Mouse (Mus musculus) limb, embryonic 14.5 days (tissue): Measurements from ENCODE around the gene Hoxa5. TPM values are rescaled to one million over a fixed set of nuclear protein-coding genes. Genes with fewer than 3 reads are reported as not detected.
A peak's percentile ranks its signal among the peaks of the same experiment; 100 is the strongest.

ENCODE experiments used
- ATAC-seq: fragments of 200-750 bp; cut with Nextera tagmentation; 2 replicates; pipeline ENCODE4 v1.8.0; 2017; ENCODE audit warnings: low read depth, moderate number of reproducible peaks, moderate TSS enrichment; ENCODE audit not compliant: low FRiP score
- DNase-seq: peaks from one replicate; pipeline ENCODE4 v3.0.0-alpha.2; 2015; ENCODE audit warnings: low spot score
- H3K27ac ChIP-seq: fragments of 300-500 bp; sonication (generic); replicated peaks from 2 replicates; pipeline ENCODE4 v1.5.1; 2014; ENCODE audit warnings: low read depth, mild to moderate bottlenecking, low read length, moderate library complexity, mixed read lengths
- H3K27me3 ChIP-seq: fragments of 300-500 bp; sonication (generic); 2 replicates; pipeline ENCODE4 v1.6.1; 2014; ENCODE audit warnings: low read length, mixed read lengths; ENCODE audit not compliant: control insufficient read depth, insufficient read depth
- H3K36me3 ChIP-seq: fragments of 300-500 bp; sonication (generic); 2 replicates; pipeline ENCODE4 v1.6.1; 2014; ENCODE audit warnings: mild to moderate bottlenecking, low read length, moderate library complexity, mixed read lengths; ENCODE audit not compliant: control insufficient read depth, insufficient read depth
- H3K4me1 ChIP-seq: fragments of 300-500 bp; sonication (generic); 2 replicates; pipeline ENCODE4 v1.6.1; 2014; ENCODE audit warnings: antibody characterized with exemption, low read length, mixed read lengths; ENCODE audit not compliant: control insufficient read depth, insufficient read depth
- H3K4me2 ChIP-seq: fragments of 300-500 bp; sonication (generic); replicated peaks from 2 replicates; pipeline ENCODE4 v1.6.1; 2014; ENCODE audit warnings: low read depth, mild to moderate bottlenecking, low read length, moderate library complexity; ENCODE audit not compliant: severe bottlenecking
- H3K4me3 ChIP-seq: fragments of 300-500 bp; sonication (generic); replicated peaks from 2 replicates; pipeline ENCODE4 v1.5.1; 2014; ENCODE audit warnings: low read length
- H3K9ac ChIP-seq: fragments of 300-500 bp; sonication (generic); 2 replicates; pipeline ENCODE4 v1.6.1; 2014; ENCODE audit warnings: mild to moderate bottlenecking, low read depth, low read length, moderate library complexity; ENCODE audit not compliant: severe bottlenecking
- H3K9me3 ChIP-seq: fragments of 300-500 bp; sonication (generic); 2 replicates; pipeline ENCODE4 v1.6.1; 2016; ENCODE audit warnings: low read length; ENCODE audit not compliant: control insufficient read depth
- POLR2A ChIP-seq: fragments of 200-500 bp; IDR thresholded peaks from 2 replicates; pipeline ENCODE4 v1.8.0; 2012; ENCODE audit warnings: inconsistent platforms, mild to moderate bottlenecking, moderate library complexity, borderline replicate concordance; ENCODE audit not compliant: insufficient read depth, insufficient read length; ENCODE audit errors: extremely low read depth
- WGBS: fragments of 180-500 bp; shearing (Covaris S2); extraction: QIAGEN DNeasy Blood & Tissue Kit; methylation state at CpG from one replicate; pipeline ENCODE4 v1.1.7; 2014; 5-methylcytosine and 5-hydroxymethylcytosine counted together
- polyA plus RNA-seq, 2 experiments: library from polyadenylated mRNA; depleted of rRNA in 1 of 2; stranded (reverse) in 1 of 2; unstranded in 1 of 2; fragments of >200 nt; fragmentation: Nextera tagmentation in 1 of 2; extraction: Ambion mirVana in 1 of 2; gene quantifications; 2 replicates each; pipeline versions ENCODE4 v1.2.1 to v1.2.3; 2012 to 2014

The Hoxa5 gene
- polyA plus RNA-seq, 2 experiments = 3.4 to 11.0 TPM

GRCm38 (mm10) chr6:52238976-52239375 is 34.6 kb upstream of the Hoxa5 start:
- WGBS = 4% methylated on average over 7 of the region's 7 CpGs
- DNase-seq = no peak
- Histone ChIP-seq H3K27me3 (no peaks in the 10 kb centered on the region), H3K4me3 (peak overlapping the region; percentile 90), H3K4me1 (peaks cover 39% of the 10 kb centered on the region), H3K9me3 (no peaks in the 10 kb centered on the region), H3K36me3 (peaks cover 9% of the 10 kb centered on the region), H3K4me2 (peak overlapping the region; percentile 96), H3K27ac (peak overlapping the region; percentile 99), H3K9ac (peak overlapping the region; percentile 100)
- no peak for TF ChIP-seq POLR2A
- ATAC-seq = no peak

- 7% methylated on average over 7 of the region's 7 CpGs for WGBS
- ATAC-seq = no peak
- Histone ChIP-seq H3K4me1 (peaks cover 31% of the 10 kb centered on the region), H3K27me3 (no peaks in the 10 kb centered on the region), H3K9ac (peak overlapping the region; percentile 100), H3K4me2 (peak overlapping the region; percentile 96), H3K4me3 (peak overlapping the region; percentile 90), H3K9me3 (no peaks in the 10 kb centered on the region), H3K27ac (peak overlapping the region; percentile 99), H3K36me3 (peaks cover 17% of the 10 kb centered on the region)
- DNase-seq = no peak
- no peak for TF ChIP-seq POLR2A
Observed at GRCm38 (mm10) chr6:52238155-52238545, 33.8 kb upstream of the Hoxa5 start.

DNA sequence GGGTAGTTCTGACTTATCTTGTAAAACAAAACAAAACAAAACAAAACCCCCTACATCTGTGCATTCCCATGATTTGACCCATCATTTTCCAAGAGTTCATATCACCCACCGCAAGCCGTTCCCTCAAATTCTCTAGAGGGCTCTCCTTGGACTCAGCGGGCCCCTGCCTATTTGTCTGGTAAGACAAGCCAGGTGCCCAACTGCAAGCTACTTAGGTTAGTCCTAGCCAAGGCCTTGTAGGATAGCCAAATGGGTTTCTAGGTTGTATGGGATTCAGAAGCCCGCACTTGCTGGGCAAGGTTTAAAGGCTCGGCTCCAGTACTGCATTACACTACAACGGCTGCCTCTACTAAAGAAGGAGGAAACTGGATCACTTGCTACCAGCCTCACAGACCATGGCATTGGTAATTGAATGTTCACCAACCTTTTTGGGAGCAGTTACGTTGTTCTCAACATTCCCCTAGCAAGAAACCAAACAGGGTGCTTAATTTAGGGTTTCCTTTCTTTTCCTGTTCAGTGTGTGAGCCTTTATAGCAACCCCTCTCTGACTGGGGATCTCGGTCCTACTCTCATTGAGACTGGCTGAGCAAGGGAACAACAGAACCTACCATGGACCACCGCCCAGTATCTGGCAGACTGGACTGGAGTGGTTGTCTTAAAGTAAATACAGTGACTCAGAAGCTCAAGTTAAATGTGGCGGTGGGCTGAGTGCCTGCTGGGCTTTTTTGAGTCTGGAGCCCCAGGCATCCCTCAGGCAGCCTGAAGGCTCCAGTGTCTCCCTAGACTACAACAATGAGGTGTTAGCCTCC is 33.2 kb upstream of the Hoxa5 start:
- Histone ChIP-seq H3K27me3 (no peaks in the 10 kb centered on the region), H3K27ac (peak overlapping the region; percentile 99), H3K4me3 (peak overlapping the region; percentile 90), H3K36me3 (peaks cover 20% of the 10 kb centered on the region), H3K9me3 (no peaks in the 10 kb centered on the region), H3K4me2 (peak overlapping the region; percentile 96), H3K9ac (peak overlapping the region; percentile 100), H3K4me1 (peaks cover 25% of the 10 kb centered on the region)
- no peak for DNase-seq
- no peak for ATAC-seq
- no peak for TF ChIP-seq POLR2A
- WGBS = 8% methylated on average over 10 of the region's 10 CpGs

GRCm38 (mm10) chr6:52236806-52237205 is 32.4 kb upstream of the Hoxa5 start:
- Histone ChIP-seq H3K27ac (peak overlapping the region; percentile 99), H3K36me3 (peaks cover 28% of the 10 kb centered on the region), H3K4me3 (peak overlapping the region; percentile 90), H3K9me3 (no peaks in the 10 kb centered on the region), H3K4me1 (peaks cover 23% of the 10 kb centered on the region), H3K27me3 (no peaks in the 10 kb centered on the region), H3K4me2 (peak overlapping the region; percentile 96), H3K9ac (peak overlapping the region; percentile 100)
- no peak for TF ChIP-seq POLR2A
- ATAC-seq = no peak
- no peak for DNase-seq
- 16% methylated on average over 3 of the region's 3 CpGs for WGBS

DNA sequence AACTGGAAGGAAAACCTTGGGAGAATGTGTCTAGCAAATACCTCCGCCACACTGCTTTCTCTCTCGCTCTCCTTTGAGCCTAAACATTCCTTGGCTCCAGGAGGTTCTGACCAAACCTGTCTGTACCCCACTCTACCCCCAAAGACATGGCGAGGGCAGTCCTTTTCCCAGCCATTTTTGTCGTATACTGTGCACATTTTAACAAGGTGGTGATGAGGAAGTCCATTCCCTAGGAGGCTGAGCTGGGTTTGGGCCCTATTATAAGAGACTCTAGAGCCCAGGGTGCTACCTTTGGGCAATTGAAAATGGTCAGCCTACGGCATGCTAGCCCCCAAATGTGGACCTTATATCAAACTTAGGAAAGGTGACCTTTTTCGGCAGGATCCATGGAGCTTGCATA is 31.5 kb upstream of the Hoxa5 start:
- Histone ChIP-seq H3K36me3 (peaks cover 35% of the 10 kb centered on the region), H3K4me3 (peak overlapping the region; percentile 90), H3K9ac (peak overlapping the region; percentile 100), H3K9me3 (no peaks in the 10 kb centered on the region), H3K27ac (peak overlapping the region; percentile 99), H3K4me1 (peaks cover 20% of the 10 kb centered on the region), H3K27me3 (no peaks in the 10 kb centered on the region), H3K4me2 (peak overlapping the region; percentile 96)
- WGBS = 21% methylated on average over 6 of the region's 6 CpGs
- no peak for TF ChIP-seq POLR2A
- DNase-seq = no peak
- no peak for ATAC-seq

GRCm38 (mm10) chr6:52235267-52235666 is 30.9 kb upstream of the Hoxa5 start:
- peaks cover 18% of the 10 kb centered on the region for H3K4me1 ChIP-seq
- WGBS = 14% methylated on average over 9 of the region's 9 CpGs
- peak overlapping the region; percentile 100 for H3K9ac ChIP-seq
- no peaks in the 10 kb centered on the region for H3K27me3 ChIP-seq
- no peak for ATAC-seq
- H3K27ac ChIP-seq = peak overlapping the region; percentile 99
- H3K4me3 ChIP-seq = peak overlapping the region; percentile 90
- no peak for DNase-seq
- H3K9me3 ChIP-seq = no peaks in the 10 kb centered on the region
- H3K36me3 ChIP-seq = peaks cover 41% of the 10 kb centered on the region
- H3K4me2 ChIP-seq = peak overlapping the region; percentile 96
- TF ChIP-seq POLR2A = 0 out of 2 replicates have a peak, but pooled peaks have one; percentile 18
